Mouse (Mus musculus): Measurements from ENCODE around the gene Rcn3. TPM values are rescaled to one million over a fixed set of nuclear protein-coding genes. Genes with fewer than 3 reads are reported as not detected.
"Not testable (repeated sequence)": the region's sequence is repeated elsewhere in the genome, so short reads cannot be mapped to it uniquely, and the experiment has no call there.

Gene Rcn3
- polyA plus RNA-seq, 1 experiment from 2014 or later: 156 TPM

GRCm38 (mm10) chr7:45121404-45121803 is 29.4 kb upstream of the Rcn3 start:
- Histone ChIP-seq H3K27ac (replicated peaks) (no peak overlapping the region), H3K4me1 (peaks cover 46% of the 10 kb centered on the region), H3K27me3 (replicated peaks; ENCODE audit: low read depth, poor library complexity, severe bottlenecking) (no peaks in the 10 kb centered on the region), H3K4me3 (peak overlapping the region; percentile 33; the same call in 1 of the 2 replicates), H3K36me3 (replicated peaks) (peaks cover 77% of the 10 kb centered on the region), H3K9me3 (no peaks in the 10 kb centered on the region)
- WGBS: 78% methylated on average over 8 of the region's 8 CpGs
- DNase-seq (ENCODE audit: low spot score): no peak

GRCm38 (mm10) chr7:45119780-45120709 is 28.0 kb upstream of the Rcn3 start:
- no peaks in the 10 kb centered on the region for H3K9me3 ChIP-seq
- H3K4me3 ChIP-seq: 0 out of 2 replicates have a peak overlapping the region, but pooled peaks have one; percentile 33
- DNase-seq (ENCODE audit: low spot score): no peak
- H3K27ac ChIP-seq (replicated peaks): no peak overlapping the region
- WGBS: 86% methylated on average over 5 of the region's 5 CpGs
- H3K27me3 ChIP-seq (replicated peaks; ENCODE audit: low read depth, poor library complexity, severe bottlenecking): no peaks in the 10 kb centered on the region
- H3K36me3 ChIP-seq (replicated peaks): peaks cover 64% of the 10 kb centered on the region
- H3K4me1 ChIP-seq: peaks cover 32% of the 10 kb centered on the region

- H3K4me1 ChIP-seq: peaks cover 25% of the 10 kb centered on the region
- H3K27me3 ChIP-seq (replicated peaks; ENCODE audit: low read depth, poor library complexity, severe bottlenecking): no peaks in the 10 kb centered on the region
- peaks cover 59% of the 10 kb centered on the region for H3K36me3 ChIP-seq (replicated peaks)
- WGBS: 94% methylated on average over 6 of the region's 6 CpGs
- no peak overlapping the region for H3K27ac ChIP-seq (replicated peaks)
- no peaks in the 10 kb centered on the region for H3K9me3 ChIP-seq
- no peak for DNase-seq (ENCODE audit: low spot score)
- no peak overlapping the region for H3K4me3 ChIP-seq
These were observed 26.3 kb upstream of the Rcn3 start for GRCm38 (mm10) chr7:45118336-45118735.

- H3K36me3 ChIP-seq (replicated peaks): peaks cover 51% of the 10 kb centered on the region
- H3K27ac ChIP-seq (replicated peaks): no peak overlapping the region
- DNase-seq (ENCODE audit: low spot score): no peak
- H3K9me3 ChIP-seq: no peaks in the 10 kb centered on the region
- WGBS: 83% methylated on average over 8 of the region's 8 CpGs
- H3K4me1 ChIP-seq: peaks cover 18% of the 10 kb centered on the region
- H3K4me3 ChIP-seq: no peak overlapping the region
- no peaks in the 10 kb centered on the region for H3K27me3 ChIP-seq (replicated peaks; ENCODE audit: low read depth, poor library complexity, severe bottlenecking)
These were observed 25.5 kb upstream of the Rcn3 start for GRCm38 (mm10) chr7:45117566-45117965.

- WGBS: 90% methylated on average over 2 of the region's 2 CpGs
- no peak for DNase-seq (ENCODE audit: low spot score)
- Histone ChIP-seq H3K36me3 (replicated peaks) (peaks cover 10% of the 10 kb centered on the region), H3K27ac (replicated peaks) (no peak overlapping the region), H3K27me3 (replicated peaks; ENCODE audit: low read depth, poor library complexity, severe bottlenecking) (no peaks in the 10 kb centered on the region), H3K9me3 (no peaks in the 10 kb centered on the region), H3K4me3 (no peak overlapping the region), H3K4me1 (0 out of 2 replicates have a peak, but pooled peaks cover 3% of the 10 kb centered on the region)
These were observed 21.5 kb upstream of the Rcn3 start for GRCm38 (mm10) chr7:45113476-45113875.

GRCm38 (mm10) chr7:45112529-45112928 is 20.5 kb upstream of the Rcn3 start:
- no peak overlapping the region for H3K27ac ChIP-seq (replicated peaks)
- peaks cover under 1% of the 10 kb centered on the region for H3K36me3 ChIP-seq (replicated peaks)
- WGBS: 75% methylated on average over 3 of the region's 3 CpGs
- H3K4me1 ChIP-seq: 0 out of 2 replicates have a peak, but pooled peaks cover under 1% of the 10 kb centered on the region
- no peaks in the 10 kb centered on the region for H3K27me3 ChIP-seq (replicated peaks; ENCODE audit: low read depth, poor library complexity, severe bottlenecking)
- no peaks in the 10 kb centered on the region for H3K9me3 ChIP-seq
- H3K4me3 ChIP-seq: no peak overlapping the region
- no peak for DNase-seq (ENCODE audit: low spot score)

GRCm38 (mm10) chr7:45111940-45112339 is 19.9 kb upstream of the Rcn3 start:
- H3K4me3 ChIP-seq: no peak overlapping the region
- DNase-seq (ENCODE audit: low spot score): no peak
- H3K4me1 ChIP-seq: peaks cover 3% of the 10 kb centered on the region; the same call in 1 of the 2 replicates
- no peaks in the 10 kb centered on the region for H3K36me3 ChIP-seq (replicated peaks)
- no peaks in the 10 kb centered on the region for H3K9me3 ChIP-seq
- 63% methylated on average over 2 of the region's 2 CpGs for WGBS
- no peak overlapping the region for H3K27ac ChIP-seq (replicated peaks)
- H3K27me3 ChIP-seq (replicated peaks; ENCODE audit: low read depth, poor library complexity, severe bottlenecking): no peaks in the 10 kb centered on the region

- 87% methylated on average over 4 of the region's 4 CpGs for WGBS
- H3K27me3 ChIP-seq (replicated peaks; ENCODE audit: low read depth, poor library complexity, severe bottlenecking); H3K4me3 ChIP-seq; DNase-seq (ENCODE audit: low spot score); H3K27ac ChIP-seq (replicated peaks); H3K9me3 ChIP-seq; H3K36me3 ChIP-seq (replicated peaks): not testable (repeated sequence)
- H3K4me1 ChIP-seq: peaks cover 16% of the 10 kb centered on the region
These were observed 18.1 kb upstream of the Rcn3 start for GRCm38 (mm10) chr7:45110089-45110488.

- Histone ChIP-seq H3K4me1 (peaks cover 36% of the 10 kb centered on the region), H3K36me3 (replicated peaks) (no peaks in the 10 kb centered on the region), H3K27ac (replicated peaks) (0 out of 2 replicates have a peak overlapping the region, but pooled peaks have one; percentile 69), H3K4me3 (no peak overlapping the region), H3K27me3 (replicated peaks; ENCODE audit: low read depth, poor library complexity, severe bottlenecking) (no peaks in the 10 kb centered on the region), H3K9me3 (no peaks in the 10 kb centered on the region)
- 56% methylated on average over 5 of the region's 5 CpGs for WGBS
- no peak for DNase-seq (ENCODE audit: low spot score)
These were observed 15.1 kb upstream of the Rcn3 start for GRCm38 (mm10) chr7:45107052-45107645.

GRCm38 (mm10) chr7:45106441-45106840 is 14.4 kb upstream of the Rcn3 start:
- Histone ChIP-seq H3K4me1 (peaks cover 36% of the 10 kb centered on the region), H3K27ac (replicated peaks) (peak overlapping the region; percentile 69), H3K9me3 (no peaks in the 10 kb centered on the region), H3K36me3 (replicated peaks) (no peaks in the 10 kb centered on the region), H3K4me3 (0 out of 2 replicates have a peak overlapping the region, but pooled peaks have one; percentile 16), H3K27me3 (replicated peaks; ENCODE audit: low read depth, poor library complexity, severe bottlenecking) (no peaks in the 10 kb centered on the region)
- DNase-seq (ENCODE audit: low spot score): peak; percentile 23
- WGBS: 40% methylated on average over 6 of the region's 6 CpGs

GRCm38 (mm10) chr7:45105491-45105890 is 13.5 kb upstream of the Rcn3 start:
- Histone ChIP-seq H3K4me1 (peaks cover 36% of the 10 kb centered on the region), H3K36me3 (replicated peaks) (no peaks in the 10 kb centered on the region), H3K27ac (replicated peaks) (no peak overlapping the region), H3K27me3 (replicated peaks; ENCODE audit: low read depth, poor library complexity, severe bottlenecking) (no peaks in the 10 kb centered on the region), H3K4me3 (no peak overlapping the region), H3K9me3 (no peaks in the 10 kb centered on the region)
- no peak for DNase-seq (ENCODE audit: low spot score)
- 80% methylated on average over 8 of the region's 8 CpGs for WGBS

- H3K36me3 ChIP-seq (replicated peaks): no peaks in the 10 kb centered on the region
- peaks cover 36% of the 10 kb centered on the region for H3K4me1 ChIP-seq
- H3K27ac ChIP-seq (replicated peaks): peak overlapping the region; percentile 44; the same call in 1 of the 2 replicates
- H3K27me3 ChIP-seq (replicated peaks; ENCODE audit: low read depth, poor library complexity, severe bottlenecking): no peaks in the 10 kb centered on the region
- no peaks in the 10 kb centered on the region for H3K9me3 ChIP-seq
- no peak overlapping the region for H3K4me3 ChIP-seq
- 87% methylated on average over 5 of the region's 5 CpGs for WGBS
- DNase-seq (ENCODE audit: low spot score): no peak
These were observed 12.9 kb upstream of the Rcn3 start for GRCm38 (mm10) chr7:45104941-45105340.
